Mouse (Mus musculus) embryonic fibroblast, embryonic 13.5 days (primary cell): ENCODE data around the gene Rpl10a.

Experiments used
- CTCF ChIP-seq: IDR thresholded peaks from 2 replicates; pipeline ENCODE4 v1.5.1; 2011; ENCODE audit warnings: mild to moderate bottlenecking, control low read depth, low read length, moderate library complexity, borderline replicate concordance; ENCODE audit not compliant: insufficient read depth
- POLR2A ChIP-seq: IDR thresholded peaks from 2 replicates; pipeline ENCODE4 v1.6.1; 2011; ENCODE audit warnings: low read depth, mild to moderate bottlenecking, control low read depth, low read length, moderate library complexity

DNA sequence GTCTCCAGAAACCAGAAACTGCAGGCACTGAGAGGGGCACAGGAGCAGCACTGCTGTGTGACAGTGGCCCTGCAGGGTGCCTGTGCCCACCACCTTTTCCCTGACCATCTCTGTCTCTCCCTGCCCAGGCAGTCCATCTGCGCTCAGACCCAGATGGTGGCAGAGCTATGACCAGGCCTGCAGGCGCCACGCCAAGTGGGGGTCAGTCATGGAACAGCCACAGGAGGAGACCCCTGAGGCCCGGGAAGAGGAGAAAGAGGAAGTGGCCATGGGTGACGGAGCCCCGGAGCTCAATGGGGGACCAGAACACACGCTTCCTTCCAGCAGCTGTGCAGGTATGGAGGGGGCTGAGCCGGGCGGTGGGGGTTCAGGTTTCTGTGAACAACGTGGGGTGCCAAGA is 42.1 kb upstream of the Rpl10a start:
- no peak for TF ChIP-seq CTCF
- TF ChIP-seq POLR2A, result no peak
